Mouse (Mus musculus) hindbrain, embryonic 15.5 days (tissue): ENCODE results near the gene Sfrp5. TPM values are rescaled to one million over a fixed set of nuclear protein-coding genes. Genes with fewer than 3 reads are reported as not detected.
A peak's percentile ranks its signal among the peaks of the same experiment; 100 is the strongest.

Source experiments
- ATAC-seq: fragments of 200-750 bp; cut with Nextera tagmentation; 2 replicates; pipeline ENCODE4 v1.8.0; 2017; ENCODE audit warnings: low read depth, moderate number of reproducible peaks, moderate TSS enrichment; ENCODE audit not compliant: low FRiP score
- H3K27ac ChIP-seq: fragments of 300-500 bp; sonication (generic); replicated peaks from 2 replicates; pipeline ENCODE4 v1.5.1; 2015; ENCODE audit warnings: mild to moderate bottlenecking, inconsistent platforms
- H3K27me3 ChIP-seq: fragments of 300-500 bp; sonication (generic); 2 replicates; pipeline ENCODE4 v1.6.1; 2015; ENCODE audit warnings: control low read depth, inconsistent platforms
- H3K36me3 ChIP-seq: fragments of 300-500 bp; sonication (generic); 2 replicates; pipeline ENCODE4 v1.6.1; 2015; ENCODE audit warnings: control low read depth, inconsistent platforms
- H3K4me1 ChIP-seq: fragments of 300-500 bp; sonication (generic); replicated peaks from 2 replicates; pipeline ENCODE4 v1.6.1; 2015; ENCODE audit warnings: control low read depth, inconsistent platforms
- H3K4me2 ChIP-seq: fragments of 300-500 bp; sonication (generic); 2 replicates; pipeline ENCODE4 v1.6.1; 2015; ENCODE audit warnings: moderate library complexity, mild to moderate bottlenecking, inconsistent platforms
- H3K4me3 ChIP-seq: fragments of 300-500 bp; sonication (generic); 2 replicates; pipeline ENCODE4 v1.5.1; 2015; ENCODE audit warnings: mild to moderate bottlenecking, inconsistent platforms
- H3K9ac ChIP-seq: fragments of 300-500 bp; sonication (generic); 2 replicates; pipeline ENCODE4 v1.6.1; 2015; ENCODE audit warnings: inconsistent platforms
- H3K9me3 ChIP-seq: fragments of 300-500 bp; sonication (generic); 2 replicates; pipeline ENCODE4 v1.6.1; 2016; ENCODE audit warnings: control low read depth, inconsistent platforms
- WGBS: fragments of 180-500 bp; shearing (Covaris S2); methylation state at CpG from one replicate; pipeline ENCODE4 v1.1.7; 2015; 5-methylcytosine and 5-hydroxymethylcytosine counted together
- polyA plus RNA-seq: library from polyadenylated mRNA; unstranded; fragments of >200 nt; fragmentation: Nextera tagmentation; extraction: Ambion mirVana; gene quantifications from 2 replicates; pipeline ENCODE4 v1.2.1, GENCODE M21; 2015

The Sfrp5 gene
- 3.2 and 4.0 TPM in 2 replicates for polyA plus RNA-seq

- H3K36me3 ChIP-seq, result no peaks in the 10 kb centered on the region
- H3K4me3 ChIP-seq, result peak within 1 kb of the TSS; percentile 30
- peak; percentile 44; the same call in 1 of the 2 replicates for ATAC-seq
- H3K27ac ChIP-seq, result no peak within 1 kb of the TSS
- H3K9ac ChIP-seq, result no peak within 1 kb of the TSS
- peaks cover 57% of the 10 kb centered on the region for H3K27me3 ChIP-seq
- H3K4me2 ChIP-seq, result peak within 1 kb of the TSS; percentile 55
- WGBS, result under 1% methylated on average over 60 of the region's 60 CpGs
- peaks cover 20% of the 10 kb centered on the region for H3K4me1 ChIP-seq
- H3K9me3 ChIP-seq, result no peaks in the 10 kb centered on the region
Measured at GRCm38 (mm10) chr19:42201696-42202381, at the start of gene Sfrp5. Gene Sfrp5, minus strand, starts transcription at chr19:42202252.

DNA sequence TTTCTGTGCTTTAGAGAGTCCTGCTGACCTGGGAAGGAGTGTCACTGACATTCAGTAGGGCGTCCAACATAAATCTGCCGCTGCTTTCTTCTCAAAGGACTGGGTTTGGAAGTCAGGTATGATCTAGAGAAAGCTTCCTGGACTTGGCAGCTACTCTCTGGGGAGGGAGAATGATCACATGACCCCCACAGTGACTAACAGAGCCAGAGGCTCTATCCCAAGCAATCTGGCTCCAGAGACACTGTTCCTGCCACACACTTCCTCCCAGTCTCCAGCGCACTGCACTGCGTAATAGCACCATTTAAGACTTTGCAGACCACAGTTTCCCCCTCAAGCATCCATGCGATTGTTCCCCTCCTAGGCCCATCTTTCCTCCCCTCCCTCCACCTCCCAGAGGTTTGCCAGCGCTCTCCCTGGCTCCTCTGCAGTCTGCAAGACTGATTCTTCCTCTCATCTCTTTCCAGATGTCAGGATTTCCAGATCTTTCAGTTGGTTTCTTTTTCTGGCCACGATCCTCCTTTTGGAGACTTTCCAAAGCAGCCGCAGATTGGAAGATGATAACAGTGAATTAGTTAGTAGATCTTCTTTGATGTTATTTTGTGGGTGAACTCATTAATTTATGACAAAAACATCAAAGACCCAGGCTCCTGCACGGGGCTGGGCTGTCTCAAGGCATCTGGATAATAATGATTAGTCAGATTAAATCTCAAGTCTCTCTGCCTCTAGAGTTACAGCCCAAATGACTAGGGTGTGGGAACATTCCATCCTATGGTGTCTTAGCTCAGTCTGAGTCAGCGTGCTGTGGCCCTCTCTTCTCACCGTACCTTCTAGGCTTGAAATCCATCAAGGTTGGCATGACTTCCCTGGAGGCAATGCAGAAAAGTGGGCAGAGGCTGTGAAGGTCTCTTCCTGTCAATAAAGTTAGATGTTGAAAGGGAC is 48.2 kb upstream of the Sfrp5 start:
- Histone ChIP-seq H3K4me3 (no peak overlapping the region), H3K27me3 (peaks cover 8% of the 10 kb centered on the region; the same call in 1 of the 2 replicates), H3K27ac (no peak overlapping the region), H3K36me3 (no peaks in the 10 kb centered on the region), H3K4me2 (no peak overlapping the region), H3K9me3 (no peaks in the 10 kb centered on the region), H3K4me1 (peaks cover 7% of the 10 kb centered on the region), H3K9ac (no peak overlapping the region)
- ATAC-seq, result no peak
- WGBS, result 69% methylated on average over 11 of the region's 11 CpGs

DNA sequence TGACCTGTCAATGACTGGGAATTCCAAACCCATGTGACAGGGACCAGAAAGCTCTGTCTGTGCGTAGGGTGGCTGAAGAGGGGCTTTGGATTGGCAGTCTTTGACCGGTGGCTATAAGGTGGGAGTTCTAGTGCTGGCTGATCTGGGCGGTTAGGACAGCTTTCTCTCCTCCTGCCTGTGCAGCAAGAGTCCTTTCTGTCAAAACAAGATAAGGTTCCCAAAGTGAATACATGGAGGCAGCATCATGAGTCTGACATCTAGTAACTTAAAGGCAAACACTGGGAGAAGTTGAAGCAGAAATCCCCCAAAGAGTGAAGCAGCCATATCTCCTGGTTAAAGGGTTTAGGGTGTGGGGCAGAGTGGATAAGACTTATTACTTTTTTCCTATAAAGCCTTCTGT is 45.5 kb upstream of the Sfrp5 start, which contains the start of gene Golga7b:
Golga7b (plus strand) TSS at position 56 of the 400 bp plus-strand sequence.
- H3K9ac ChIP-seq, result no peak within 1 kb of the TSS
- no peak for ATAC-seq
- WGBS, result 86% methylated on average over 3 of the region's 3 CpGs

DNA sequence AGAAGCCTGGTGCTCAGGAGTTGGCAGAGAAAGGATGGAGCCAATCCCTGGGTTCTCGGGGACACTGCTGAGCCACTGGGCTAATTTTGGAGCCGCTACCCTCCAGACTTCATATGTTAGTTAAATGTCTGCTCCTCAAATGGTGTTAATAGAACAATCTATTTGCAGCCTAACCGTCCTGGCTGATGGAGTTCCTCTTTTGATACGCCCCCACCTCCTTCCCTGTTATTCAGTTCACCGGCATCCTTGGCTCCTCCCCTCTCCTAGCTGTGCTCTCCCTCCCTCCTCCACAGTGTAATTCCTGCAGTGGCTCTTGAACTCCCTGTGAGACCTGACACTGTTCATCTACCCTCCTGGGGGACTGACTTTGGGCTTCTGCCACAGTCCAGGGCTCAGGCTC is 44.6 kb upstream of the Sfrp5 start:
- H3K4me3 ChIP-seq, result no peak overlapping the region
- H3K4me2 ChIP-seq, result no peak overlapping the region
- H3K36me3 ChIP-seq, result no peaks in the 10 kb centered on the region
- H3K4me1 ChIP-seq, result no peaks in the 10 kb centered on the region
- 40% methylated on average over 5 of the region's 5 CpGs for WGBS
- ATAC-seq, result no peak
- no peak overlapping the region for H3K9ac ChIP-seq
- H3K27ac ChIP-seq, result no peak overlapping the region
- no peaks in the 10 kb centered on the region; the same call in 1 of the 2 replicates for H3K27me3 ChIP-seq
- no peaks in the 10 kb centered on the region for H3K9me3 ChIP-seq

More for the DNA sequence above, 45.5 kb upstream of the Sfrp5 start, which contains the start of gene Golga7b:
- no peaks in the 10 kb centered on the region for H3K4me1 ChIP-seq
- no peaks in the 10 kb centered on the region for H3K36me3 ChIP-seq
- H3K27me3 ChIP-seq, result no peaks in the 10 kb centered on the region; the same call in 1 of the 2 replicates
- no peaks in the 10 kb centered on the region for H3K9me3 ChIP-seq
- no peak within 1 kb of the TSS for H3K4me3 ChIP-seq
- no peak within 1 kb of the TSS for H3K4me2 ChIP-seq
- no peak within 1 kb of the TSS for H3K27ac ChIP-seq

DNA sequence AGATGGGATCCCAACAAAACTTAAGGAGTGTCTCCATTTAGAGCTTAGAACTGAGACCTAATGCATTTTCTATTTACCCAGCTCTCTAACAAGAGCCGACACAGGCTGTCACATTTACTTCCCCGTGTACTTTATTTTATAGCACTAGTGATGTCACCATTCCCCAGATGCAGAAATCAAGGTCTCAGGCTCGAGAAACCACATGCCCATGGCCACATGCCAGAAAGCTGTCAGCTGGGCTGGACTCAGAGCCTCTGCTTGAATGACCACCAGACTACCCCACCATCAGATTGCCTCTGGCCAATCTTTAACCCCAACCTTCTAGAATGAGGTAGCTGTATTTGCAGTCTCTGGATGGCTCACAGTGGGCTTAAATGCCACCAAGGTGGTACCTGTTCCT is 41.3 kb upstream of the Sfrp5 start:
- Histone ChIP-seq H3K4me1 (no peaks in the 10 kb centered on the region), H3K27ac (no peak overlapping the region), H3K9me3 (no peaks in the 10 kb centered on the region), H3K4me3 (no peak overlapping the region), H3K9ac (no peak overlapping the region), H3K4me2 (no peak overlapping the region), H3K36me3 (no peaks in the 10 kb centered on the region), H3K27me3 (no peaks in the 10 kb centered on the region)
- 65% methylated on average over 3 of the region's 3 CpGs for WGBS
- ATAC-seq, result no peak

DNA sequence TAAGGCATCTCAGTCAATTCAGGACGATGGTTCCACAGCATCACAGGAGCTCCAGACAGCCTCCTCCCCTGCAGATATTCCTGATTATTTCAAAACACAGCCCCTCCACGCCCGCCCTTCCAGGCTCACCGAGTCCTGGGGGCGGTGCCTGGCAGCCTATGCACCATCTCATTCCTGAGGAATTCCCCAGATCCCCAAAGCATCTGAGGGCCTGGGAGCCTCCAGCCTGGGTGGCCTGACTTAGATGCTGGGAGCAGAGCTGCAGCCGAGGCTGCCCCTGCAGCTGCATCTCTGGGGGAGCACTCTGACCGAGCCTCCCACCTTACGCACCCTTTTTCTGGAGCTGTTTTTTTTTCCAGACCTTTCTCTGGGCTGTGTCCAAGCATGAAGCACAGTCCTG is 38.8 kb upstream of the Sfrp5 start:
- H3K9ac ChIP-seq, result no peak overlapping the region
- no peak overlapping the region for H3K27ac ChIP-seq
- 51% methylated on average over 8 of the region's 8 CpGs for WGBS
- ATAC-seq, result no peak
- H3K9me3 ChIP-seq, result no peaks in the 10 kb centered on the region
- H3K4me3 ChIP-seq, result no peak overlapping the region
- no peaks in the 10 kb centered on the region for H3K36me3 ChIP-seq
- no peaks in the 10 kb centered on the region for H3K27me3 ChIP-seq
- H3K4me2 ChIP-seq, result no peak overlapping the region
- H3K4me1 ChIP-seq, result peaks cover 8% of the 10 kb centered on the region

- no peaks in the 10 kb centered on the region for H3K27me3 ChIP-seq
- H3K4me2 ChIP-seq, result no peak overlapping the region
- WGBS, result 70% methylated on average over 7 of the region's 7 CpGs
- no peak overlapping the region for H3K9ac ChIP-seq
- H3K4me1 ChIP-seq, result peaks cover 8% of the 10 kb centered on the region
- no peak for ATAC-seq
- no peak overlapping the region for H3K4me3 ChIP-seq
- no peaks in the 10 kb centered on the region for H3K36me3 ChIP-seq
- no peaks in the 10 kb centered on the region for H3K9me3 ChIP-seq
- H3K27ac ChIP-seq, result no peak overlapping the region
Measured at GRCm38 (mm10) chr19:42238341-42238715, 36.3 kb upstream of the Sfrp5 start.

GRCm38 (mm10) chr19:42237602-42238340 is 35.7 kb upstream of the Sfrp5 start:
- Histone ChIP-seq H3K4me3 (no peak overlapping the region), H3K4me2 (no peak overlapping the region), H3K27ac (no peak overlapping the region), H3K4me1 (peaks cover 8% of the 10 kb centered on the region), H3K27me3 (no peaks in the 10 kb centered on the region), H3K9me3 (no peaks in the 10 kb centered on the region), H3K9ac (no peak overlapping the region), H3K36me3 (no peaks in the 10 kb centered on the region)
- peak; percentile 54; the same call in 1 of the 2 replicates for ATAC-seq
- 25% methylated on average over 4 of the region's 4 CpGs for WGBS

DNA sequence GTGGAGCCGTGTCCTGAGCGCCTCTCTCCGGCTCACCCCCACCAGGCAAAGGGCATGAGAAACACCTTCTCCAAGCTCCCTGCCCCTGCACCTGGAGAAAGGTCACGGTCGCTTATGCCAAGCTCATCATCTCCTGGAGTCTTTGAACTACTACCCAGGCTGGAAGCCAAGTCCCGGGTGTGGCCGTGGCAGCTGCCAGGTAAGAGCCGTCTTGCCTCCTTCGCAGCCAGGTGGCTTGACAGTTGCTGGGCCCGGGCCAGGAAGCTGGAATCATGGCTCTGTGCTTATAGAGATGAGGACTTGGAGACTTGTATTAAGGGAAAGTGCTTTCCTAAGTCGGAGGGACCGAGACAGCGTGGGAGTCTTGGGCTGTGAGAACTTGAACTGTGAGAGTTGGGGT is 28.9 kb upstream of the Sfrp5 start:
- Histone ChIP-seq H3K4me1 (peaks cover 9% of the 10 kb centered on the region), H3K4me2 (no peak overlapping the region), H3K27me3 (no peaks in the 10 kb centered on the region), H3K9me3 (no peaks in the 10 kb centered on the region), H3K4me3 (no peak overlapping the region), H3K27ac (no peak overlapping the region), H3K36me3 (no peaks in the 10 kb centered on the region), H3K9ac (no peak overlapping the region)
- ATAC-seq, result no peak
- 84% methylated on average over 13 of the region's 13 CpGs for WGBS

- Histone ChIP-seq H3K27ac (no peak overlapping the region), H3K4me2 (no peak overlapping the region), H3K27me3 (no peaks in the 10 kb centered on the region), H3K36me3 (no peaks in the 10 kb centered on the region), H3K4me3 (no peak overlapping the region), H3K4me1 (peaks cover 9% of the 10 kb centered on the region), H3K9me3 (no peaks in the 10 kb centered on the region), H3K9ac (no peak overlapping the region)
- no peak for ATAC-seq
- WGBS, result 82% methylated on average over 5 of the region's 5 CpGs
Measured at GRCm38 (mm10) chr19:42230288-42230568, 28.2 kb upstream of the Sfrp5 start.

DNA sequence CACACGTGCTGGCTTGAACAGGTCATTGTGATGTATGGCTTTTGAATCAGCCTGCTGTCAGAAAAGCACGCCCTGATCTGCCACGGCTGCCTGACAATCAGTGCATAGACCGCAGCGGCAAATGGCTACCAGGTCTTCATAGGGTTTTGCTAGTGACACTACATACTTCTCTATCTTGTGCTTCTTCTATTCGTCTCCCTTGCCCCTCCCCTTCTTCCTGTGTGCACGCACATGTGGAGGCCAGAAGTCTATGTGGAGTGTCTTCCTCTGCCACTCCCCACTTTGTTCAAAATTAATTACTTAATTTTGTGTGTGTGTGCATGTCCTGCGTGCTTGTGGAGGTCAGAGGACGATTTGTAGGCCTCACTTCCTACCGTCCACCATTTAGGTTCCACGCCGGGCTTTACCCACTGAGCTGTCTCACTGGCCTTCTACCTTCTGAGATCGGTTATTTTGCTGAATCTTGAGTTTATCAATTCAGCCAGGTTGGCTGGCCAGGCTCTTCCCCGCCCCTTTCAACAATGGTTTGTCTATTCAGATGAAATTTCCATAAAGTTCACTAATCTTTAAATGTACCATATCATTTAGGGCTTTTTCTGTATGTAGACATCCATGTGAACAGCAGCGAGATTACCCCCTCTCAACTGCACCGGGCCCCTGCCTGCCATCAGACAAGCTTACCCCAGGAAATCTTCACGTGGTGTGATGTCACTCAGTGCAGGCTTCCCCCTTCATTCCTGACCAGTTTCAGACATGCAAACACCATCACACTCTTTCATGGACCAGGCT is 27.6 kb upstream of the Sfrp5 start:
- Histone ChIP-seq H3K27ac (no peak overlapping the region), H3K4me2 (no peak overlapping the region), H3K4me3 (no peak overlapping the region), H3K36me3 (no peaks in the 10 kb centered on the region), H3K27me3 (no peaks in the 10 kb centered on the region), H3K4me1 (peaks cover 9% of the 10 kb centered on the region), H3K9me3 (no peaks in the 10 kb centered on the region), H3K9ac (no peak overlapping the region)
- WGBS, result 63% methylated on average over 17 of the region's 17 CpGs
- 0 out of 2 replicates have a peak, but pooled peaks have one; percentile 30 for ATAC-seq
